Mouse (Mus musculus) induced T-regulatory cell, adult 2 months (primary cell): ENCODE measurements around the gene Naif1.
A peak's percentile ranks its signal among the peaks of the same experiment; 100 is the strongest.

ENCODE experiments used
- DNase-seq: peaks from one replicate; pipeline ENCODE4 v3.0.0-alpha.2; 2012; ENCODE audit warnings: low read depth

The Naif1 gene

DNA sequence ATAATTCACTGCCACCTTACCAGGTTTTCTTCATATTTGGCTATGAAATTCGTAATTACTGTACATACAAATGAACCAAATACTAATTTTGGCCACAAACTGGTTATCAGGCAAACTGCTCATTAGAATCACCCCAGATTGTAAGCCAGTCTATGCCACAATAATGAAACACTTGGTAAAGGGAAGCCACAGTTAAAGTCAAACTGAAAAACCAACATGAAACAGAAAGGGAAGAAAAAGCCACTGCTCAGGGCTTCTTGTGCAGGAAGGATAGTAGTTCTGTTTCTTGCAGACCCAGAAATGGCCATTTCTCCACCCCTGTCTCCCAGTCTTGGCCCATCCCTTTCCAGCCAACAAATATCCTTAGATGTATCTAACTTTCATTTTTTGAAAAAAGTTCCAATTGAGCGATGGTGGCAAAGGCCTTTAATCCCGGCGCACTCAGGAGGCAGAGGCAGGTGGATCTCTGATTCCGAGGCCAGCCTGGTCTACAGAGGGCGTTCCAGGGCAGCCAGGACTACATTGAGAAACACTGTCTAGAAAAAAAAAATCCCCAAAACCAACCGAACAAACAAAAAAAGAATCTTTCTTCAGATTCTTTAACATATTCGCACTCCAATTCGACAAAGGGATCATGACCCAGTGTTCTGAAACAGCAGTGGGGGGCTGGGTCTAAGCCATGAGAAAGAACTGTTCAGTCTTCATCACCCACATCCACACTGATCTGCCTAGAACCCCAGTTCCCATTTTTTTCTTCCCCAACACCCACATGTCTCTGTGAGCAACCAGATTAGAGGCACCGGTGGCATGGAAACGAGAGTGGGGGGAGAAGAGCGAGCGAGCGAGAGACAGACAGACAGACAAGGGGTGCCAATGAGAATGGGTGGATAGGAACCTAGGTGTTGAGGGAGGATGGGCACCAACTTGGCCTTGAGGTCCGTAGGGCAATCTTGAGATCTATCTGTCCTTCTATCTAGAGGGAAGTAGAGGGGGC, at the start of gene Naif1:
Gene Naif1 (plus strand): TSS at position 697 of the 994 bp plus-strand sequence.
- DNase-seq: peak; percentile 64

- DNase-seq: peak; percentile 100
These were observed 45.6 kb upstream of the Naif1 start for GRCm38 (mm10) chr2:32404663-32405062.

- no peak for DNase-seq
These were observed 43.0 kb upstream of the Naif1 start for GRCm38 (mm10) chr2:32407144-32407824.

DNA sequence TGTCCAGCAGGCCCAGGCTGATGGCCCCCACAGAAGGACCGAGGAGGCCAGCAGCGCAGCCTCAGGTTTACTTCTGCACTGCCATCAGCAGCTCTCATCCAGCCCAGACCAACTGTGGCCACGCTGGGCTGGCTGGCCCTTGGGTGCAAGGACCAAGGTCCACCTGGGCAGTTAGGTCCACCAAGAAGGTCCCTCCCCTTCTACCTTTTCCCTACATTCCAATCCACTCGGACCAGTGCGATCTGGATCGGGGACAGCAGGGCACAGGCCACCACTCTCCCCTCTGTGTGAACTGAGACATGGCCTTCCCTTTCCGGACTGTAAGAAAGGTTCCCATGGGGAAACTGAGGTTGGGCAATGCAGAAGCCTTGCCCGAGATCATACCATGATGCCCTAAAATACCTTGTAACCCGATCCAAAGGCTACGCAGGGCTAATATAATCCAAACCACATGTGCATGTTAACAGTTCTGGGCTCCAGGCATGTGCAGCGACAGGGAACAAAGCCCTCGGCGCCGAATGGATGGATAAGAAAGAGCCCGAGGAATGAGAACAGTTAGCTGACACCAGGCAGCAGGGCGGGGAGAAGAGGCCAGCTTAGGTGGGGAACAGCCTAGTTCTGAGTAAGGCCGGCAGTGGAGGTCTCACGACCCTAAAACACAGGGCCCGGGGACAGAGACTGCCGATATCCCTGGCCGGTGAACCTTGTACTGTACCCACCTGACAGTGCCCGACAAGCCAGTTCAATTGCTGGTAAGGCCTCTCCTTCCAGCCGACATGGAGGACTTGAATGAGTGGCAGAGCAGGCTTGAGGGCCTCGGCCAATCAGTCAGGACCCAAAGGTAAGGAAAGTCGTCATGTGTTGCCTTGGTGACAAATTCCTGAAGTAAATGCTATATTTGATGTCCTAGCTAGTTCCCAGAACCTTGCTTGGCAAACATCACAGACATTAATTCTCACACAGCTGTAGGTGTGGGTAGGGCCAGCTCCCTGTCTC, 41.5 kb upstream of the Naif1 start:
- no peak for DNase-seq

DNA sequence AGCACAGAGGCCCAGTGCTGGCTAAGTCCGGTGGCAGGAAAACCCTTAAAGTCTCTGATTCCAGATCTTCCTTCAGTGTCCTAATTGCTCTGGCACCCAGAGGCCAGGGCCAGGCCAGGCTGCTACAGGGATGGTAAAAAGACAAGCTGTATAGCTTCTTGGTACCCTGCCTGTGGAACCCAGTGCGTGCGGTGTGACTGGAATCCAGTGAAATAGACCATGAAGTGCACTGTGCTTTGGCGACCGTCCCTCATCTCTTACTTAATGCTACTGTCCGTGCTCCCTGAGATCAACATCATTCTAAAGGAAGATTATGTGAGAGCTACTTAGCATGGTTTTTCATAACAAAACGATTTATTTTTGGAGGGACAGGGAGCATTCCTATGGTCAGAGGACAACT, 38.9 kb upstream of the Naif1 start:
- no peak for DNase-seq

- no peak for DNase-seq
These were observed 37.3 kb upstream of the Naif1 start for GRCm38 (mm10) chr2:32412742-32413531.

- no peak for DNase-seq
These were observed 36.3 kb upstream of the Naif1 start for GRCm38 (mm10) chr2:32413936-32414335.

- no peak for DNase-seq
These were observed 34.5 kb upstream of the Naif1 start for GRCm38 (mm10) chr2:32415801-32416200.

DNA sequence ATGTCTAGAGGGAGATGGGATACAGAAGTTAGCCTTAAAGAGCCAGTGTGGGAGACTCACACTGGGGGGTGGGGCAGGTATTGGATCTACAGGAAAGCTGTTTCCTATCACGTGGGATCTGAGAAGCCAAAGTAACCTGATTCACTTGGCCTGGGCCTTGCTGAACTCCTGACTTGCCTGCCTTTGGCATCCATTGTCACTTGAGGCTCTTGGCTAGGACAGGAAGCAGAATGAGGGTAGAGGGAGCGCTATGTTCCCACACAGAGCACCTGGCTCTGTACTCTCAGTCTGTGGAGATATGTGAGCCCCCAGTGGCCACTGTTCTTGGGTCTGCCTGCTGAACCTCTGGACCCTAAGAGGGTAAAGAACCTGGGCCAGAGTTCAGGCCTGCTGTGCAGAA, 33.7 kb upstream of the Naif1 start:
- DNase-seq: no peak

DNA sequence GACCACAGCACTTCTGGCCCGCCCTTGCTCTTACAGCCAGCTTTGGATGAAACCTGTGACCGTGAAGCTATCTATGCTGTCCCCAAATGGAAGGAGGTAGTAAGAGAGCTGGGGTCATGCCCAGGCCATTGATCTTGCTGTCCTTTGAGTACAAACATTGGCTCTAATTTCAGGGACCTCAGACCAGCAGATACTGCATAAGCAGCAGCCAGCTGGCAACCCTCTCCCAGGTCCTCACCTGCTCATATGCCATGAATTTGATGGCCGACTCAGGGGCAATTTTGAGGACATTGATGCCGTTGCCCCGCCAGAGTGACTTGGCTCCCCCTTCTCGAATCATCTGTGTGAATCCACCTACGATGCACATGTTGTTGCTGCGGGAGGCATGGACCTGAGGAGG, 32.8 kb upstream of the Naif1 start:
- no peak for DNase-seq

- no peak for DNase-seq
These were observed 31.7 kb upstream of the Naif1 start for GRCm38 (mm10) chr2:32418430-32419151.

- no peak for DNase-seq
These were observed 30.9 kb upstream of the Naif1 start for GRCm38 (mm10) chr2:32419359-32419758.

- no peak for DNase-seq
These were observed 30.1 kb upstream of the Naif1 start for GRCm38 (mm10) chr2:32420066-32420608.

GRCm38 (mm10) chr2:32420647-32421046, 29.6 kb upstream of the Naif1 start:
- DNase-seq: no peak

DNA sequence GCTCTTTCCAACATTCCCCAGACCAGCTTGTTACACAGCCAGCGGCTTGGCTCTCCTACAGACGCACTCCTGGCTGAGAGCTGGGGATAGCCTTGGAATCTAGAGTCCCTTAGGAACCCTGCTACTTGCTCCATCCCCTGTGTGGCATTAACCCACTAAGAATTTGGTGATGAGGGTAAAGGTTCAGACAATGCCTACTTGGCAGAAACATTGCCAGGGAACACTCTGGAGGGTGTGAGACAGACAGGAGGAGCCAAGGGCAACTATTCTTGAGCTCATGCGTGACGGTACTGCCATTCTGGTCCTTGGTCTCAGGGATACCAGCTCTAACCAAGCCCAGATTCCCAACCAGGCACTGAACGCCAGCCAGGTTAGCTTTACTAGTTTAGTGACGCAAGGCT, 28.4 kb upstream of the Naif1 start:
- no peak for DNase-seq

DNA sequence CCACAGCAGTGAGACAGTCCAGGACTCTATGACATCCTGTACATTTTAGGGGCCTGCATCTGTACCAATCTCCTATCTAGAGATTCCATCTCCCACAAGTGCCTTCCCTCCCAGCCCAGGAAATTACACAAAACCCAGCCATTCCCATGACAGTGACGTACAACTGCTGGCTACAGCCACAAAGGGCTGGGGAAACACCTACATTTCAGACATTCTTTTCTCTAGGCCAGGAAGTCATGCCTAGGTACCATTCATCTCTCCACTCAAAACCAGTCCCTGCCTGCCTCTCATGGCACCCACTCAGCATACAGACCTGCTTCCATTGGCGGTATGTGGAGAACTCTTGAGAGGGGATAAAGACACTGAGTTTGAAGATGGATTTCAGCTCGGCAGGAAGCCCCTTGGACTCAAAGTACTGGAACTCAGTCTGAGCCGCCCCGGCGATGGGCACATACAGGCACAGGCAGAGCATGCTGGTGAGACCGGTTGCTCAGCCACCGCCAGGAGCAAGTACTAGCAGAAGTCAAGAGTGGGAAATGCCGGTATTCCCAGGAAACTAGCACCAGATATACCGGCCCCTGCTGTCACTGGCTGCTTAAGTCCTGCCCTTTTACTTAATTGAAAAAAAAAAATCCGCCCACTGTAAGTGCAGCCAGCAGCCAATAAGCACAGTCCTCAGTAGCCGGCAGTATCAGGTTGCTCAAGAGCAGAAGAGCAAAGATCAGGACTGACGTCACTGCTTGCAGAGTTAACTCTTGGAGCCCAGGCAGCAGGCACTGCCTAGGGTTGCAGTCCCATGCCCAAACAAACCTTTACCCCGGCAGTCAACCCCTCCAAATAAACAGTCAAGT, 26.6 kb upstream of the Naif1 start:
- peak; percentile 74 for DNase-seq

DNA sequence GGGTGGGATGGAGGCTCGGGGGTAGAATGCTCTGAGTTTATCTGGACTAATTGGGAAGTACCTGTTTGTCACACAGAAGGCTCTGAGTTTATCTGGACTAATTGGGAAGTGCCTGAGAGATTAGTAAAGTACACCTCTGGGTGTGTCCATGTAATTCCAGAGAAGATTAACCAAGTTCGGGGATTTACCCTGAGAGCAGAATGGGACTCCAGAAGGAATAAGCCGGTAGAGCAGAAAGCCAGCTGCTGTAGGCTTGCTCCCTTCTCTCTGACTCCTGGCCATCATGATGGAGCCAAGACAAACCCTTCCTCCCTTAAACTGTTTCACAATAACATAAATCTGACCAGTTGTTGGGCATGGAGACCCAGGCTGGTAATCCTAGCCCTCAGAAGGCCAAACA, 25.5 kb upstream of the Naif1 start:
- DNase-seq: no peak

DNA sequence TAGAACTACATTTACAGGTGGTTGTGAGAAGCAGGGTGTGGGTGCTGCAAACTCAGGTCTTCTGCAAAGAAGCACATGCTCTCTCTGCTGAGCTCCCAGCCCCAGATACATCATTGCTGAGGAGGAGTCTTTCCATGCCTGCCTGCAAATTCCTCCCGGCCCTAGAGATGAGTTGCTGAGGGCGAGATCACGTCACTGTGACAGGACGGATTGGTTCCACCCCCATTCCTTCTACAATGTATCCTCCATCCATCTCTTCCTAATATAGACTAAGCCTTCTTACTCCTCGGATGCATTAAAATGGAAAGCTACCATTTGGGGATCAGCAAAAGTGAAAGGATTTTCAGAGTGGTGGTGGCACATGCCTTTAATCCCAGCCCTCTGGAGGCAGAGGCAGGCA, 24.7 kb upstream of the Naif1 start:
- no peak for DNase-seq

- no peak for DNase-seq
These were observed 24.1 kb upstream of the Naif1 start for GRCm38 (mm10) chr2:32426141-32426540.
